Mouse (Mus musculus) brain, embryonic 14.5 days (tissue): Measurements from ENCODE around the gene Rbm20. TPM values are rescaled to one million over a fixed set of nuclear protein-coding genes. Genes with fewer than 3 reads are reported as not detected.
A peak's percentile ranks its signal among the peaks of the same experiment; 100 is the strongest.

Experiments used
- DNase-seq: peaks from one replicate; pipeline ENCODE4 v3.0.0-alpha.2; 2011; ENCODE audit warnings: low read depth
- CTCF ChIP-seq: fragments of 200-500 bp; IDR thresholded peaks from 2 replicates; pipeline ENCODE4 v1.5.1; 2012; ENCODE audit warnings: inconsistent platforms, mild to moderate bottlenecking, moderate library complexity, borderline replicate concordance; ENCODE audit not compliant: insufficient read depth, insufficient read length; ENCODE audit errors: extremely low read depth
- POLR2A ChIP-seq: fragments of 200-500 bp; IDR thresholded peaks from 2 replicates; pipeline ENCODE4 v1.6.1; 2012; ENCODE audit warnings: mild to moderate bottlenecking, inconsistent platforms, borderline replicate concordance; ENCODE audit not compliant: poor library complexity, insufficient read depth, insufficient read length, severe bottlenecking; ENCODE audit errors: extremely low read depth
- polyA plus RNA-seq: library from polyadenylated mRNA; depleted of rRNA; stranded (reverse); fragments of >200 nt; gene quantifications from 2 replicates; pipeline ENCODE4 v1.2.3, GENCODE M21; 2012

Rbm20 gene
- polyA plus RNA-seq, 1 experiment = 1.5 TPM

GRCm38 (mm10) chr19:53852699-53853451 lies 175.8 kb downstream of the Rbm20 start:
- DNase-seq = peak; percentile 98
- no peak for TF ChIP-seq POLR2A
- no peak for TF ChIP-seq CTCF

- TF ChIP-seq POLR2A (no peak), CTCF (no peak)
- no peak for DNase-seq
Measured at GRCm38 (mm10) chr19:53854978-53855377, 177.9 kb downstream of the Rbm20 start.

GRCm38 (mm10) chr19:53855781-53856180 lies 178.7 kb downstream of the Rbm20 start:
- TF ChIP-seq POLR2A = no peak
- TF ChIP-seq CTCF = no peak
- peak; percentile 71 for DNase-seq

GRCm38 (mm10) chr19:53856794-53857193 lies 179.7 kb downstream of the Rbm20 start:
- TF ChIP-seq POLR2A (no peak), CTCF (no peak)
- no peak for DNase-seq

- TF ChIP-seq CTCF (no peak), POLR2A (no peak)
- DNase-seq = peak; percentile 54
Measured at GRCm38 (mm10) chr19:53857962-53858361, 180.9 kb downstream of the Rbm20 start.

- no peak for DNase-seq
- TF ChIP-seq CTCF (no peak), POLR2A (no peak)
Measured at GRCm38 (mm10) chr19:53859149-53859548, 182.0 kb downstream of the Rbm20 start.

- no peak for DNase-seq
Measured at GRCm38 (mm10) chr19:53859593-53859992, 182.5 kb downstream of the Rbm20 start.

GRCm38 (mm10) chr19:53861346-53861745 lies 184.2 kb downstream of the Rbm20 start:
- DNase-seq = no peak
- TF ChIP-seq CTCF (no peak), POLR2A (no peak)

More at GRCm38 (mm10) chr19:53859593-53859992, 182.5 kb downstream of the Rbm20 start:
- TF ChIP-seq POLR2A (no peak), CTCF (no peak)

GRCm38 (mm10) chr19:53862573-53863246 lies 185.6 kb downstream of the Rbm20 start:
- no peak for DNase-seq
- TF ChIP-seq CTCF = no peak
- TF ChIP-seq POLR2A = no peak

GRCm38 (mm10) chr19:53867238-53867637 lies 190.1 kb downstream of the Rbm20 start:
- no peak for TF ChIP-seq CTCF
- no peak for TF ChIP-seq POLR2A
- DNase-seq = no peak

GRCm38 (mm10) chr19:53868125-53868524 lies 191.0 kb downstream of the Rbm20 start:
- DNase-seq = no peak
- no peak for TF ChIP-seq CTCF
- TF ChIP-seq POLR2A = no peak

- no peak for DNase-seq
- no peak for TF ChIP-seq CTCF
- TF ChIP-seq POLR2A = no peak
Measured at GRCm38 (mm10) chr19:53868796-53869195, 191.7 kb downstream of the Rbm20 start.
